13 mouse cellular contexts compared by ENCODE assay signal in genomic region chr12:69515117-69515516, GRCm38 (mm10).
DNase-seq lines count a peak whose midpoint lies in the region; ATAC-seq and TF ChIP-seq lines count a peak whose summit lies in the region.
"Had no signal": no experiment of that assay in that cellular context is flagged by ENCODE, and none has a peak within 500 bp of the region (broad histone marks: within the 10 kb centered on the region; RNA-seq: fewer than 3 reads in every experiment).

No protein-coding gene starts in this region.

- no peak for ATAC-seq in liver, embryonic 11.5 days (replicated peaks; ENCODE audit: low FRiP score)

- no peak for TF ChIP-seq POLR2A in liver, adult 2 months (IDR thresholded peaks at IDR 0.05; ENCODE audit: extremely low read depth, insufficient read depth, low read length)
- no peak for TF ChIP-seq POLR2A in brain, embryonic 14.5 days (IDR thresholded peaks at IDR 0.05; ENCODE audit: borderline replicate concordance, extremely low read depth, insufficient read depth, insufficient read length, poor library complexity, severe bottlenecking)

- TF ChIP-seq CTCF in liver, adult 2 months (IDR thresholded peaks at IDR 0.05; ENCODE audit: low read depth, low read length) = no peak
- TF ChIP-seq CTCF in brain, embryonic 14.5 days (IDR thresholded peaks at IDR 0.05; ENCODE audit: borderline replicate concordance, extremely low read depth, insufficient read depth, insufficient read length) = no peak

- no peaks in the 10 kb centered on the region for H3K9me3 ChIP-seq in liver, embryonic 11.5 days (ENCODE audit: control insufficient read depth, low read length)

- no peaks in the 10 kb centered on the region for H3K36me3 ChIP-seq in liver, adult 2 months (ENCODE audit: control insufficient read depth, insufficient read depth, low read length)
- H3K36me3 ChIP-seq in liver, embryonic 11.5 days (ENCODE audit: control insufficient read depth, insufficient read depth, low read length) = no peaks in the 10 kb centered on the region
- H3K36me3 ChIP-seq in macrophage (ENCODE audit: inconsistent target) = no peaks in the 10 kb centered on the region

- WGBS in liver, adult 2 months = 79% methylated on average over 9 of the region's 9 CpGs
- 48% methylated on average over 9 of the region's 9 CpGs for WGBS in liver, embryonic 11.5 days
- 89% methylated on average over 9 of the region's 9 CpGs for WGBS in macrophage (ENCODE audit: missing documents)

- no peaks in the 10 kb centered on the region for H3K79me2 ChIP-seq in liver, adult 2 months (ENCODE audit: control insufficient read depth, insufficient read depth, low read length)
- no peaks in the 10 kb centered on the region for H3K79me2 ChIP-seq in macrophage (ENCODE audit: inconsistent target)

- peaks cover 15% of the 10 kb centered on the region for H3K4me1 ChIP-seq in liver, adult 2 months (ENCODE audit: control insufficient read depth, insufficient read depth, low read length)
- peaks cover 11% of the 10 kb centered on the region for H3K4me1 ChIP-seq in liver, embryonic 11.5 days (replicated peaks; ENCODE audit: control insufficient read depth, insufficient read depth, low read length)

- H3K4me2 ChIP-seq in liver, embryonic 11.5 days = no peak overlapping the region
- H3K4me2 ChIP-seq: hindbrain, embryonic 14.5 days had no signal

- H3K27ac ChIP-seq in liver, adult 2 months (replicated peaks; ENCODE audit: insufficient read depth, low read depth, low read length) = peak overlapping the region; percentile 52; the same call in 1 of the 2 replicates
- H3K27ac ChIP-seq in liver, embryonic 11.5 days (ENCODE audit: low read depth, low read length) = no peak overlapping the region
- peak overlapping the region; percentile 69 for H3K27ac ChIP-seq in macrophage
- H3K27ac ChIP-seq: hindbrain, embryonic 14.5 days; left cerebral cortex, adult 2 months had no signal

- H3K9ac ChIP-seq in liver, adult 2 months (ENCODE audit: low read depth, low read length) = no peak overlapping the region
- no peak overlapping the region for H3K9ac ChIP-seq in liver, embryonic 11.5 days (ENCODE audit: low read depth, low read length)
- H3K9ac ChIP-seq: hindbrain, embryonic 14.5 days had no signal

- H3K4me3 ChIP-seq in liver, adult 2 months (ENCODE audit: insufficient read depth, low read depth, low read length) = no peak overlapping the region
- no peak overlapping the region for H3K4me3 ChIP-seq in liver, embryonic 11.5 days (ENCODE audit: low read depth, low read length)
- no peak overlapping the region for H3K4me3 ChIP-seq in macrophage (ENCODE audit: inconsistent target)
- H3K4me3 ChIP-seq: erythroblast, embryonic 14.5 days; left cerebral cortex, adult 2 months had no signal

- no peak for DNase-seq in liver, adult 2 months (ENCODE audit: extremely low read depth, low read depth, low spot score)
- DNase-seq in liver, embryonic 11.5 days (ENCODE audit: low spot score) = no peak
- peak; percentile 43 for DNase-seq in brain, embryonic 14.5 days (ENCODE audit: low read depth)
- peak; percentile 37 for DNase-seq in kidney, adult 11 months
- no peak for DNase-seq in thymus, postnatal 25 days
- no peak for DNase-seq in thymus, postnatal 4 days
- DNase-seq in urinary bladder, adult 2 months (ENCODE audit: low spot score) = no peak
- DNase-seq: cerebellum, postnatal 14 days; thymus, adult 2 months had no signal

- no peaks in the 10 kb centered on the region for H3K27me3 ChIP-seq in liver, adult 2 months (ENCODE audit: control insufficient read depth, insufficient read depth, low read length)
- no peaks in the 10 kb centered on the region for H3K27me3 ChIP-seq in liver, embryonic 11.5 days (replicated peaks; ENCODE audit: control insufficient read depth, insufficient read depth, low read length)

Comparison
In these comparisons a context has a peak if more than half of its experiments do, and no peak if none do; other contexts are left out.
1. DNase-seq: peak in brain, embryonic 14.5 days (single experiment) and kidney, adult 11 months (single experiment); none in liver, adult 2 months (single experiment), liver, embryonic 11.5 days (single experiment), thymus, postnatal 25 days (single experiment), thymus, postnatal 4 days (single experiment) and urinary bladder, adult 2 months (single experiment).